Mouse (Mus musculus): ENCODE measurements around the gene Bbc3. TPM values are rescaled to one million over a fixed set of nuclear protein-coding genes. Genes with fewer than 3 reads are reported as not detected.
A peak's percentile ranks its signal among the peaks of the same experiment; 100 is the strongest.
"Not testable (repeated sequence)": the region's sequence is repeated elsewhere in the genome, so short reads cannot be mapped to it uniquely, and the experiment has no call there.

Gene Bbc3
- total RNA-seq, 1 experiment from 2014 or later: 7.0 TPM

- no peak for ATAC-seq (ENCODE audit: extremely low read depth, insufficient number of reproducible peaks, low FRiP score, poor library complexity, severe bottlenecking)
Observed at GRCm38 (mm10) chr7:16287016-16287415, 21.2 kb upstream of the Bbc3 start.

DNA sequence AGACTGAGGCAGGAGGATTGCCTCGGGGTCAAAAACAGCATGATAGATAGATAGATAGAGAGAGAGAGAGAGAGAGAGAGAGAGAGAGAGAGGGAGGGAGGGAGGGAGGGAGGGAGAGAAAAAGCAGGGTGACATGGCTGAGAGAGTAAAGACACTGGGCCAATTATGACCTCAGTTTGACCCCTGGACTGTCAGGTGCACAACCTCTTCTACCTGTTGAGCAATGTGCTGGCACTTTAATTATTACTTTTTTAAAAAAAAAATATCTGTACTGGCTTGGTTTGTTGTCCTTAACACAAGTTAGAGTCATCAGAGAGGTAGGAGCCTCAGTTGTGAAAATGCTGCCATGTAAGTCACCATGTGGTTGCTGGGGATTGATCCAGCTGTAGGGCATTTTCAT is 20.4 kb upstream of the Bbc3 start:
- no peak for ATAC-seq (ENCODE audit: extremely low read depth, insufficient number of reproducible peaks, low FRiP score, poor library complexity, severe bottlenecking)

DNA sequence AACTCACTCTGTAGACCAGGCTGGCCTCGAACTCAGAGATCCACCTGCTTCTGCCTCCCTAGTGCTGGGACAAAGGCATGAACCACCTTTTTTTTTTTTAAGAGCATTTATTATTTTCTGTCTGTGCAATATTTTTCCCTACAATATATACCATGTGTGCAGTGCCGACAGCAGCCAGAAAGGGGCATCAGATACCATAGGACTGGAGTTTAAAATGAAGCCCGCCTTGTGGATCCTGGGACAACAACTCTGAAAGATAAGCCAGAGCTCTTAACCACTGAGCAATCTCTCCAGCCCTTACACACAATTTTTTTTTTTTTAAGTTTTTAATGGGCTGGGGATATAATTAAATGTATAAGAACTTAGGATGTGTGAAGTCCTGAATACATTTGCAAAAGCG is 13.8 kb upstream of the Bbc3 start:
- no peak for ATAC-seq (ENCODE audit: extremely low read depth, insufficient number of reproducible peaks, low FRiP score, poor library complexity, severe bottlenecking)

GRCm38 (mm10) chr7:16294837-16295236 is 13.4 kb upstream of the Bbc3 start:
- ATAC-seq (ENCODE audit: extremely low read depth, insufficient number of reproducible peaks, low FRiP score, poor library complexity, severe bottlenecking): peak; percentile 79

GRCm38 (mm10) chr7:16295321-16295900 is 12.8 kb upstream of the Bbc3 start:
- ATAC-seq (ENCODE audit: extremely low read depth, insufficient number of reproducible peaks, low FRiP score, poor library complexity, severe bottlenecking): peak; percentile 58

GRCm38 (mm10) chr7:16296146-16296545 is 12.0 kb upstream of the Bbc3 start:
- ATAC-seq (ENCODE audit: extremely low read depth, insufficient number of reproducible peaks, low FRiP score, poor library complexity, severe bottlenecking): no peak

DNA sequence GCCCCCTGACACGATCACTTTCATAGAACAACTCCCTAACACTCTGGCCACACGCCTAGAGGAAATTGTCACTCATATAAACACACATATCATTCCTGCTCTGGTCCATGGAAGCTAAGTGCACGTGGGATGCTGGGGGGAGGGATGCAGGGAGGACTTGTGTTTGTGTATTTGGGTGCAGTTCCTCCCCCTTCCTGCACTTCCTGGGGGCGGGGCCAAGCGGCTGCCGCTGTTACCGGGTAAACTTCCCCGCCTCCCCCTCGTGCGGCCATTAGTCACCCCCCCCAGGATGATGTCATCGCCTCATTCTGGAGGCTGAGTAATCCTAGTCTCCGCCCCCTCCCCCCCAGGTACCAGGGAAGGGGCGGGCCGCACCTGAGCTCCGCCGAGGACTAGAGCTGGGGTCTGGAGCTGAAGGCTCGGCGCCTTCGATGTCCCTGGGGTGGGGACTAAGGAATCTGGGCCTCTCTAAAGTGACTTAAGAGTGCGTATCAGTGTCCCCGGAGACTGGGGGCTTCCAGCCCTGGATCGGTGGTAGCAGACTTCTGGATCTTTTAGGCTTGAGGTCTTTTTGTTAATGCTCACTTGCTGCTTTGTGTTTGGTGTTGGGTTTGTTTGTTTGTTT is 11.3 kb upstream of the Bbc3 start:
- ATAC-seq (ENCODE audit: extremely low read depth, insufficient number of reproducible peaks, low FRiP score, poor library complexity, severe bottlenecking): peak; percentile 64

DNA sequence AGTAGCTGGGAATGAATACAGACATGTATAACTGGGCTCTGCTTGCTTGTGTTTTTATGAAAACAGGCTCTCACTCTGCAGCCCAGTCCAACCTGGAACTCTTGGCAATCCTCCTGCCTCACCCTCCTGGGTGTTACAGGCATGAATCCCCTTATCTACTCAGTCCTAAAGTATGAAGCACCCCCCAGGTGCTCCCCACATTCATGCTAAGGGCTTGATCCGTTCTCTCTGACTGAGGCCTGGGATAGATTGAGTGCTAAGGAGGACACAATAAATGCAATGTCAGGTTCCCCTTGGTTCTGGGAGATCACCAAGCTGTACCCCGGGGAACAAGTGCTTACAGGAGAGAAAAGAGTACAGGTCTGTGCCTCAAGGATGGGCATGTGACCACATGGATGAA is 10.6 kb upstream of the Bbc3 start:
- ATAC-seq (ENCODE audit: extremely low read depth, insufficient number of reproducible peaks, low FRiP score, poor library complexity, severe bottlenecking): no peak

DNA sequence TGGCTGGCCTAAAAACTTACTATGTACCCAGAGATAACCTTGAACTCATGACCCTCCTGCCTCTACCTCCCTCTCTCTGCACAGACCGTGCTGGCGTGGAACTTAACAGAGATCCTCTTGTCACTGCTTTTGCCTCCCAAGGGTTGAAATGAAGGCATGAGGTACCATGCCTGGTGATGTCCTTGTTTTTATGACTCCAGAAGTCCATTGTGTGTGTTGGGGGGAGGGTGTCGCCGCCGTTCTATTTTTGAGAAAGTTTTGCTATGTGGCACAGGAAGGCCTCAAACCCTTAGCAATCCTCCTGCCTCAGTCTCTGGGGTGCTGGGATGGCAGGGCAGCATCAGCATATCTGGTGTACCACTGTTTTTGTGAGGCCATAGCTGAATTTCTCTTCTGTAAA is 9.3 kb upstream of the Bbc3 start:
- ATAC-seq (ENCODE audit: extremely low read depth, insufficient number of reproducible peaks, low FRiP score, poor library complexity, severe bottlenecking): no peak

DNA sequence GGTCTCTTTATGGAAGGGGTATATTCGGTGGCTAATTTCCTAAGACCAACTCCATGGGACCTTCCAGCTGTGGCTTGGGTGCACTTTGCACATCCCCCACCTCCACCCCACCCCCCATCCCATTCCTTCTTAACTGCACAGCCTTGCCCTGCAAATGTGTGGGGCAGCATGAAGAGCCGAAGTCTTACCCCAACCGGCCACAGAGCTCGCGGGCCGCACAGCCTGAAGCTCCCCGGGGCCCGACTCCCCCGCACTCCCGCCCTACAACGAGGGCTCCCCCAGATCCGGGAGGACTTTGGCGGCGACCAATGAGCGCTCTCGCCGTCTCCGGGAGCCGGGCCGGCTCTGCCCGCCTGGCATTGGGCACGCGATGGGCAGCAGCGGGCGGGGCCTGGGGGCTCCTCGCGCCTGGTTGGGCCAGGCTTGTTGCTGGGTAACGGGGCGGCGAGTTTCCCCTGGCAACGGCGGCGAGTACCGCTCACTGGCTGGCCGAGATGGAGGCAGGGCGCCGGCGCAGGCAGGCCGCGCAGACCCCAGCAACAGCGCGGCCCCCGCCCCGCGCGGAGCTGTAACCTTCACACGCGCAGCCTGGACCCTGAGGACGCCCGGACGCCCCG is 8.7 kb upstream of the Bbc3 start:
- peak; percentile 30; the same call in 1 of the 2 replicates for ATAC-seq (ENCODE audit: extremely low read depth, insufficient number of reproducible peaks, low FRiP score, poor library complexity, severe bottlenecking)

GRCm38 (mm10) chr7:16307141-16307540 is 1.1 kb upstream of the Bbc3 start:
- not testable (repeated sequence) for ATAC-seq (ENCODE audit: extremely low read depth, insufficient number of reproducible peaks, low FRiP score, poor library complexity, severe bottlenecking)

DNA sequence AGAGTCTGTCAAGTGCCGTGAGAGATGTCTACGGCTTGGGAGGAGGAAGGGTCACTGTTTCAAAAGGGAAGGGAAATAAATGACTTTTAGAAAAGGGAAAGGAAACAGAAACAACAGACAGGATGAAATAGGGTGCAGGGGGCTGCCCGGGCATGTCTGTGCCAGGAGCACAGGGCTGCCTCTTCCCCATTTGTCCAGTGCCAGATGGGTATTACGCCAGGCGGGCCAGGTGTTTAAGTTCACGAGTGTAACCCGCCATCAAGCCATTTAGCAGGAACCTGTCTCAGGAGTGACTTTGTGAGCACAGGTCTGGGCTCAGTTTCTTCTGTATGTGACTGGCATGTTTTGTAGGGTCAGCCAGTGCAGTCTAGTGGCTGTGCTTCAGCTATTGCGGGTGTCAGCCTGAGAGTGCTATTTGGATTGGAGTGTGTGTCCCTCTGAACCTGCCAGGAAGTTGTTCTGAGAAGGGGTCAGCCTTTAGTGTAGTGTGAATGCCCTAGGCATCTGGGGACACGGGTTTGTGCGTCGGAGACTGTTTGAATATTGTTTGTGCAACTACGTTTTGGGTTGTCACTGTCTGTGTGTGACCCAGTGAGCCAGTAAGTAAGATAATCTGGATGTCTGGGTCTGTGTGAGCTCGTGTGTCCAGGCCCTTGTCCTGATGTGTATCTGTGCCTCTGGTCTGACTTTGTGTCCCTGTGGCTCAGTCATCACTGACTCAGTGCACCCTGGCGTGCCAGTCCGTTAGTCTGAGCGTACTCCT is 543 bp downstream of the Bbc3 start:
- ATAC-seq (ENCODE audit: extremely low read depth, insufficient number of reproducible peaks, low FRiP score, poor library complexity, severe bottlenecking): no peak

- ATAC-seq (ENCODE audit: extremely low read depth, insufficient number of reproducible peaks, low FRiP score, poor library complexity, severe bottlenecking): peak; percentile 10
Observed at GRCm38 (mm10) chr7:16309318-16310019, 1.3 kb downstream of the Bbc3 start.

GRCm38 (mm10) chr7:16310020-16310520 is 1.9 kb downstream of the Bbc3 start:
- peak; percentile 62 for ATAC-seq (ENCODE audit: extremely low read depth, insufficient number of reproducible peaks, low FRiP score, poor library complexity, severe bottlenecking)

DNA sequence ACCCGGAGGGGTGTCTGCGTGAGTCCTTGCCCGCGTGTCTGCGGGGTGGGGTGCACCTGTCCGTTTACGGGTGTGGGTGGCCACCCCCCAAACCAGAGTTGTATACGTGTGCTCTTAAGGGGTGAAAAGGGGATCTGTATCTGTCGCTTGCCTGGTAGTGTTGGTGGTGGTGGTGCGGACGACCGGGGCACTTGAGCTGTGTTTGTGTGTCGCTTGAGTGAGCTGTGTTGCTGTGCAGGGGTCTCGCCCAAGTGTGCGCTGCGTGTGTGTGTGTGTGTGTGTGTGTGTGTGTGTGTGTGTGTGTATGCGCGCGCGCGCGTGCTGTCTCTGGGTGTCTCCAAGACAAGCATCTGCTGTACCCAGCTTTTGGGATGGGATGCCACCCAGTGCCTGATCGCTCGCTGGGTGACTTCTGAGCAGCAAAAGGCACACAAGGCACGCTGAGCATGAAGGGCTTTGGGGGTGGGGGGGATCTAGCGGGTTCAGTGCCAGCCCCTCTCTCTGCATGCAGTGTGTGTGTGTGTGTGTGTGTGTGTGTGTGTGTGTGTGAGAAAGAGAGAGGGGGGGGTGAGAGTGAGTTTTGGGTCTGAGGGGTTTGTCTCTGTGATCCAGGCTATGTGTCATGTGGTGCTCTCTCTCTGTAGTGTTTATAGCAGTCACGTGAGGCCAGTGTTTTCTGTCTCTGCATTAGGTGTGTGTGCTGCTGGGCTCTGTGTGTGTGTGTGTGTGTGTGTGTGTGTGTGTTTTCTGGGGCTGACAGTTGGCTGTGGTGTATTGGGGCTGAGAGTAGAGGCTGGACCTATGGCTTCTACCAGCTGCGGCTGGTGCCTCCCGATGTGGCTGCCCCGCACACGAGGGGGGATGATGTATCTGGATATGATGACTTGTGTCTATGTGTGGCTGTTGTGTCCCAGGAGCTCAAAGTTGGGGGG is 2.6 kb downstream of the Bbc3 start:
- ATAC-seq (ENCODE audit: extremely low read depth, insufficient number of reproducible peaks, low FRiP score, poor library complexity, severe bottlenecking): no peak

GRCm38 (mm10) chr7:16311453-16312004 is 3.3 kb downstream of the Bbc3 start:
- no peak for ATAC-seq (ENCODE audit: extremely low read depth, insufficient number of reproducible peaks, low FRiP score, poor library complexity, severe bottlenecking)

- no peak for ATAC-seq (ENCODE audit: extremely low read depth, insufficient number of reproducible peaks, low FRiP score, poor library complexity, severe bottlenecking)
Observed at GRCm38 (mm10) chr7:16312011-16312671, 3.9 kb downstream of the Bbc3 start.
